Mouse (Mus musculus) kidney, postnatal 14 days (tissue): Measurements from ENCODE around the gene Nfkbib.

Experiments
- DNase-seq: peaks from one replicate; pipeline ENCODE4 v3.0.0; 2022; ENCODE audit warnings: mixed read lengths

Gene Nfkbib

DNA sequence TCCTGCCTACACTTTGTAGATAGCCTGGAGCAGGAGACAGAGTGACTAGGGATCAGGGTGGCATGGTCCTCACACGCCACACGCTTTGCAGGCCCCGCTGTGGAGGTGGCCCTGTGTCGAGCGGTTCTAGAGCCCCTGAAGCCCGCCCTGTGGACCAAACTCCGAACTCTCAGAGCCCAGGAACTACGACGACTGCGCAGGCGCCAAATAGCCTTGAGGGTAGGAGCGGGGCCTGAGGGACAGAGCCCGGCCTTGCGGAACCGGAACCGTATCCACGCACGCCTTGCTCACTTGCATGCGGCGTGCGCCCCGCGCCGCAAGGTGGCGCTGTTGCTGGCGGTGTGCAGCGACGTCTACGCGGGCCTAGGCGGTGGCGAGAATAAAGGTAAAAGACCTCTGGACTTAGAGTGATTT, 29.3 kb upstream of the Nfkbib start:
- peak; percentile 92 for DNase-seq

DNA sequence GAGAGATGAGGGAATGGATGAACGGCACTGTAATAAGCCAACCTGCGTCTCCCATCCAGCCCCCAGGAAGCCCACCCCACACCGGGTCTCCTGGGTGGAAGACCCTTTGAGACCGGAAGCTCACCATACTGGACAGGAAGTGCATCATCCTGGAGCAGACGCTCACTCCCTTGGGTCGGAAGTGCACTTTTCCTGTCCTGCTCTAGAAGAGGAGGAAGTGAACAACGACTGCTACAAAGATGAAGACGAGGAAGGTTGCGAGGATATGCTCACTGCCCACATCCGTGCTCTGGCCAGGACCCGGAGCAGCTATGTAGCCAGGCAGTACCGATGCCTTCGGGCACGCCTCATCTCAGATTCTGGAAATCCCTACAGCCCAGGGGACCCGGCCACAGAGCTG, 28.5 kb upstream of the Nfkbib start:
- peak; percentile 41 for DNase-seq

DNA sequence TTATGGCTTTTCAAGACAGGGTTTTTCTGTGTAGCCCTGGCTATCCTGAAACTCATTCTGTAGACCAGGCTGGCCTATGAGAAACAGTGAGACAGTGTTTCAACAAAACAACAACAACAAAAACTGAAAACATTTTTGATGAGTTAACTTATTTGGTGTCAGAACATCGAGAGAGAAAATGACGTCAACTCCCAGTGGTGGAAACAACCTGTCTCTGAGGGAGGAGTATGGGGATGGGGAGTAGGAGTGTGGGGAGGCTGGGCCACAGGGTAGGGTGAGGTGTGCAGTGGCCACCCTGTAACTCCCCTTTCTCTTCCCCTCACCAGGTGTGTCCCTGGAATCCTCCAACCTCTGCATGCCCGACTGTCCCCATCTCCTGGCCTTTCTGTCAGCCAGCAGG, 27.2 kb upstream of the Nfkbib start:
- DNase-seq, result no peak

DNA sequence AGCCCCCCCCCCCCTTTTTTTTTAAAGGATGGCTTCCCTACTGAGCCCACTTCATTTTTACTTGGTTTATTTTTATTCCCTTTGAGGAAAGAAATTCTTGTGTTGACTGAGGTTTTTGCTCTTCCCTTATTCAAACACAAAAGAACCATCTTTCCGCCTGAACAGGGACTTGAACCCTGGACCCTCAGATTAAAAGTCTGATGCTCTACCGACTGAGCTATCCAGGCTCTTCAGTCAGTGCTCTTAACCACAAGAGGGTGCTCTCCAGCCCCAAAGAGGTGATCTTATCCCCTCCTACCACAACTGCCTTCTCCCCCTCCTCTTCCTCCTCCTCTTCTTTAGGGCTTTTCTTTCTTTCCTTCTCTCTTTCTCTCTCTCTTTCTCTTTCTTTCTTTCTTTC, 26.5 kb upstream of the Nfkbib start:
- DNase-seq, result peak; percentile 58

DNA sequence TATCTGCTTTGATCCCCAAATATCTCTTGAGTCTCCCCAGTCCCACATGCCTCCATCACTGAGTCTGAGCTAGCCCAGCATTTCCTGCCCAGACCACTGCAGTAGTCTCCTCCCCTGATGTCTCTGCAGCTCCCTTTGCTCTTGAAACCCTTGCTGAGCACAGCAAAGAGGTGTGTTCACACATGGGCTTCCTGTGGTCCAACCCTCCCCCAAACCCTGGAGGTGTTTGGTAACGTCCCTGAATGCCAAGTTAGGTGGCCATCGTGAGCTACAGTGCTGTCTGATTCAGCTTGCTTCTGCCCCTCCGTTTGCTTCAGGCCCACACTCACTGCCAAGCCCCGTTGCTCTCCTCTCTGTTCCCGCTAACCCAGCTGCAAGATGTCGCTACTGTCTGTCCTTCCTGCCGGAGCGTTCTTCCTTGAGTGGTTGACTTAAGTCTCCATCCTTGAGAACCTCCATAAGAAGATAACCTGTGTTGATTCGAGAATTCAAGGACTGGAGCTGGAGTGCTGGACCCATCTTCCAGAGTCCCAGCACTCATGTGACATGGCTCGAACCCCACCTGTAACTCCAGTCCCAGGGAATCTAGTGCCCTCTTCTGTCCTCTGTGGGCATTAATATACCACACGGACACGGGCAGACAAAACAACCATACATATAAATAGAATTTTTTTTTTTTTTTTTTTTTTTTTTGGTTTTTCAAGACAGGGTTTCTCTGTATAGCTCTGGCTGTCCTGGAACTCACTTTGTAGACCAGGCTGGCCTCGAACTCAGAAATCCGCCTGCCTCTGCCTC, 25.3 kb upstream of the Nfkbib start:
- DNase-seq, result no peak

DNA sequence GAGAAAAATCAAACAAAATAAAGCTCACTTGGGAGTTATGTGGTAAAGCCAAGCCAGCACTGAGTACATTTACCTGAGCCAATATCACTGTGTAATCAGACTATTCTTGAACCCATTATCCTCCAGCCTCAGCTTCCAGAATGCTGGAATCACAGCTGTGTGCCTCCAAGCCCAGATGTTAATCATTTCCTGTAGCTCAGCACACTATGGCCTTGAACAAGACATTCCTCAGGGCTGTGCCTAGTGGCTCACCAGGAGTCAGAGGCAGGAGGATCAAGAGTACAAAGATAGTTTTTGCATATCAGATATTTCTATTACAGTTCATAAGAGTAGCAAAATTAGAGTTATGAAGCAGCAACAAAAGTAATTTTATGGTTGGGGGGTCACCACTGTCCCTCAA, 24.4 kb upstream of the Nfkbib start:
- DNase-seq, result no peak

DNA sequence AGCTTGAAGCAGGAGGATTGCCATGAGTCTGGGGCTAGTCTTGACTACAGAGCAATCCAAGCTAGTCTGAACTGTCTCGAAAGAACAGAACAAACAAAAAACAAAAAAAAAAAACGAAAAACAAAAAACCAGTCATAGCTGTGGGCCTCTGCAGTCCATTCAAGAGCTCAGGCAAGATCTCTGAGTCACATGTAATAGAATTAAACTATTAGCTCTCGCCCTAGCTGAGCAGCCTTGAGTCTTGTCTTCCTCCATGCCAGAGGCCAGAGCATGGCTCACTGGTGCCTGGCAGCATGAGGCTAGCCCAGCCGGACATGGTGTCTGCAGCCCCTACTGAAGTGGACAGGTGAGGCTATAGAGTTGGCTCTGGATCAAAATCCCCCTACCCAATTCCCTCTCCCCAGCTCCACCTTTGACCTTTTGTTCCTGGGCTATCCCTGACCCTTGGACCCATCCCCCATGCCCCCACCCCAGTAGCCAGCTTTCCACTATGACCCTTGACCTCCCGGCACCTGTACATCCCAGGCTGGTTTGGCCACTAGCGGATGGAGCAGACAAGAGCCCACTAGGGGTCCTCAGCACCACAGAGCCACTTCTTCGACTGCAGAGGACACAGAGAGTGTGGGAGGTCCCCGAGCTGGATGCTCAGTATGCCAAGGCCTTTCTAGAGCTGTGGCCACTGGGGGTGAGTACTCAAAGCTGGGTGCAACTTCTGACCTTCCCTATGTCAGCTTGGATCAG, 22.9 kb upstream of the Nfkbib start:
- DNase-seq, result peak; percentile 50

DNA sequence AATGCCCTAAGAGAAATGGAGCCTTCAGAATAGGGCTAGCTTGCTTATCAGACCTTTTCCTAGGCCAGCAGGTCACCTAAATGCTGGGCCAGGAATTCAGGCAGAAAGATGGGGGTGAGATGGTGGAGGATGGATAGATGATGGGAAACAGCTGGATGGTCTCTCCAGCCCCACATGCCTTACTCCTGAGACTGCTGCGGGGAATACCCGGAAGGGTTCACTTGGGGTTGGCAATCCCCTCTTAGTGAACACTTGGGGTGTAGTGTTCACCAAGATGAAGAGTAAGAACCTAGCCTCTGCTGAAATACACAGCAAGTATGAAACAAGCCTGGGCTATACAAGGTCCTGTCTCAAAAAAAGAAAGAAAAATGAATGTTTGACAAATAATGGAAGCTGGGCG, 21.9 kb upstream of the Nfkbib start:
- no peak for DNase-seq

DNA sequence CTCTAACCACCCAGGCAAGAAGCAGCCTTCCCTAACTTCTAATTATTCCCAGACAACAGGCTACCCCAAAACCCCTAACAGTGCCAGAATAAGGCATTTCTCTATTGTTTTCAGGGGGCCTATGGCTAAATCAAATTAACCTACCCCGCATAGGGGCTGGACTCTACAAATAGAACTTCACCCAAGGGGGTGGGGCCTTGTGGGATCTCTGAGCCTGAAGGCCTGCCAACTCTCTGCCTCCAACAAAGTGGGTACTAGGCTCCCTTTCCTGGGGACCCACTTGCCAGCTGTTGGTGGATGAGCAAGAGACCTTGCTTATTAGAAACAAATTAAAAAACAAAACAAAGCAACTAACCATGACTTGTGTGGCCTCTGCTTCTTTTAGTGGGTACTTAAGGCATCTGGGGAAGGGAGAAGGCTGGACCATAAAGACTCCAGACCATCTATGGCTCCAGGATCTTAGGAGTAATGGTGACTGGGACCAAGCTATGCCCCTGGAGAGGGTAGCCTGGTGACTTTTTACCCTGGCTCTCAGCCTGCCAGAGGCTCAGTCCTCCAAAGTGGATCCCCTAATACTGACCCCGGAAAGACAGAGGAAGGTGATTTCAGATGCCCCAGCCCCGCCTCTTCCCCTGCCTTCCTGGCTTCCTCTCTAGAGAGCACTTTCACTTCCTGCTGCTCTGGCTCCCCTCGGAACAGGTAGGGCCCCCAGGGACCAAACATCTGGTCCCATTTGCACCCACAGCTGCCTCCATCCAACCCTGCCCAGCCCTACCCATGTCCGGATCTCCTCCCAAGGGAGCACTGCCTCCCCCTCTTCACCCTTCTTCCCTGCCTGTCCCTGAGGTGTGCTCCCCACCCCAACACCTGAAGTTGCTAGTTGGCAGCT, 21.2 kb upstream of the Nfkbib start, which contains the start of gene Rinl:
Rinl (plus strand) TSS at position 663 of the 889 bp plus-strand sequence.
- no peak for DNase-seq

DNA sequence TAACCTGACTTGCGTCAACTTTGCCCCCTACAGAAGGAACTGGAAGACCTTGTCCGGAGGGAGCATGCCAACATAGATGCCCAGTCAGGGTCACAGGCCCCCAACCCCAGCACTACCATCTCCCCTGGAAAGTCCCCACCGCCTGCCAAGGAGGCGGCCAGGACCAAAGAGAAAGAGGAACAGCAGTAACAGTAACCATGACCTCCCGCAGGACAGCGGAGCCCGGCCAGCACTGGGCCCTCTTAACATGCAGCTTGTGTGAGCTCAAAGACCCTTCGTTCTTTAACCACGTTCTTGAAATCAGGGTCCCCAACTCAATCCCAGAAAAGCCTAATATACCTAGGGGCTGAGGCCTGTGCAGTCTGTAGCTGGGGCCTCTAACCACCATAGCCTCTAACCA, 20.6 kb upstream of the Nfkbib start:
- DNase-seq, result no peak

DNA sequence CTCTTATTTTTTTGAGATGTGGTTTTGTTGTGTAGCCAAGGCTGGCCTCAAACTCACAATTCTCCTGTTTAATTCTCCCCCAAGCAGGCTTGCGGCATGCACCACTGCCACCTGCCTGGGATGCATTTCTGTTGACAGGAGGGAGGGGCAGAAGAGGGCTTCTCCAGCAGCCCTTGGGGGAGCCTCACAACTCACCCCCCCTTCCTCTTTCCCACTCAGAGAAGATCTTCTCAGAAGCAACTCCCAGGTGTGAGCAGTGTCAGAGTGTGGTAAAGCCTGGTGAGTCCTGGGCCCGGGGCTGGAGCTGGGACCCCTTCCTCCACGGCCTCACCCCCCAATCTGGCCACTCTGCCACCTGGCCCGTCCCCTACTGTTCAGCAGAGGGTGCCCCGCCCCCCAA, 17.8 kb upstream of the Nfkbib start:
- no peak for DNase-seq

DNA sequence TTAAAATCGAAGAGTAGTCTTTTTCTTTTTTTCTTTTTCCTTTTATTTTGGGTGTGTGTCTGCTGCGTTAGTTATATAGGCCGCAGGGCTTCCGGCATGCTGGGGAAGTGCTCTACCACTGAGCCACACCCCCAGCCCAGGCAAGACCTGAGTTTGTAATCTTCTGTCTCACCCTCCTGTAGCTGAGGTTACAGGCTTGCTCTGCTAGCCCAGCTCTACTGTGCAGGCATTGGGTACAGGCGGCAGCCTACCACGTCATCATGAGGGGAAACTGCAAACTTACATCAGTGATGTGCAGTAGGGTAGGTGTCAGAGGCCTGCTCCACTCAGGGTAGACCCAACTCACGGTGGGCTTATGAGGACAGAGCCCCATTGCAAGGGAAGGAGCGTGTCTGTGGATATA, 13.9 kb upstream of the Nfkbib start:
- DNase-seq, result no peak

DNA sequence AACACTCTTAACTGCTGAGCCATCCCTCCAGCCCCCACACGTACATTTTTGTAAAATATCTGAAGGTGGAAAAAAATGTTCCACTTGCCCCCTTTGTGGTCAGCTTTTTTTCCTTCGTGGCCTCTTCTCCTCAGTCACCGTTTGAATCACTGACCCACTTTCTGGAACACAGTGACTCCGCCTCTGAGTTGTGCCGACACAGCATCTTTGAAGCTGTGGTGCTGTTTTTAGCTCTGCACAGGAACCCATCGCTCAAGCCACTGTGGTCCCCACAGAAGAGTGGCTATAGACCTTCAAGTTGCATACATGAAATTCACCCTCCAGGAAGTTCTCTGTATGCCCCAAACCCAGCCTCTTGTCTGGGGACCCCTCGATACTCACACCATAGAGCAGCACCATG, 13.5 kb upstream of the Nfkbib start:
- DNase-seq, result no peak

DNA sequence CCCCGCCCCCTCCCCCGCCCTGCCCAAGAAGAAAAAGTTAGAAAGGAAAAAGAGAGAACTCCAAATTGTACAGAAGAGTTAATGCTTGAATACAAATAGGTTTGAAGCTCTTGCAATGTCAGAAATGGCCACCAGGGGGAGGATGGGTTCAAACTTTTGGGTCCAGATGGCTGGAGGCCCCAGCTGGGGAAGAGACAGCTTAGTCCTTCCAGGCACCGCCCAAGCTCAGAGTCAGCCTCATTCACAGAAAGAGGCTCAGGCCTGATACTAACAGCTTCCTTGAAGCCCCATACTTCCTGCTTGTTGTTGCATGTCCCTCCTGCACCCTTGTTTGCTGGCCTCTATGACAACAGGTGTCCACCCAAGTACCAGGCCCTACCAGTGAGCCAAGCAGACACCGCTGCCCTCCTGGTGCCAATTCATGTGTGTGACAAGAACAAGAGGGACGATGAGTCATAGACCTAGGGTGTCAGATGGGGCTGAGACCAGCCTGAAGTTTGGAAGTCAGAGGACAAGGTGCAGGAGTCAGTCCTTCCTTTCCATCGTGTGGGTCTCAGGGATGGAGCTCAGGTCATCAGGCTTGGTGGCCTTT, 12.9 kb upstream of the Nfkbib start:
- DNase-seq, result peak; percentile 88

DNA sequence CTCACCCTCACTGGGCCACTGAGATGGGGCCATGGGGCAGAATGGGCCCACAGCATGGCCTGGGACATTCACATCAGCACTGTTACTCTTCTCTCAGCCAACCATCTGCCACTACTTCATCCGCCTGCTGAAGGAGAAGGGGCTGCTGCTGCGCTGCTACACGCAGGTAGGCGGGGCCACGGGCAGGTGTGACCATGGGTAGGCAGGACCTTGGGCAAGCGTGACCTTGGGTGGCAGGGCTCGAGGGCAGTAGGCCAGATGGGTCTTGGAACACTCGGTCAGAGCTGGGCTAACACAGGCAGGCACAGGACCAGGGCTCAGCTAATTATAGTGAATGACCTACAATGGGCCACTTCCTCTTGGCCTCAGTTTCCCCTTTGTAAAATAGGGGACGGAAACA, 11.5 kb upstream of the Nfkbib start:
- no peak for DNase-seq

DNA sequence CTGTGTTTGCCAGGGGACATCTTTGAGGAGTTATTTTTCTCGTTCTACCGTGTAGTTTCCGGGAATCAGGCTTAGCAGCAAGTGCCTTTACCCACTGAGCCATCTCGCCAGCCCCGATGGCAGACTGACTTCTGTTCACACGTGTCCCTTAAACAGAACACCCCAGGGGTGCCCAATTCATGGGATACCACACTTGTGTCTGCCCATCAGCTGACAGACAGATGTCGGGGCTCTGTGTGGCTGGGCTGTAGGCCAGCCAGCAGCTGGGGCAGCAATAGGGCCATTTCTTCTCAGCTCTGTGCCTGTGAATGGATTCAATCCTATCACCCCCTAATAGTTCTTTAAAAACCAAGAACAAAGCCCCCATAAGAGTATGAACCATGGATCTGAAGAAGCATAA, 7.8 kb upstream of the Nfkbib start:
- DNase-seq, result no peak

DNA sequence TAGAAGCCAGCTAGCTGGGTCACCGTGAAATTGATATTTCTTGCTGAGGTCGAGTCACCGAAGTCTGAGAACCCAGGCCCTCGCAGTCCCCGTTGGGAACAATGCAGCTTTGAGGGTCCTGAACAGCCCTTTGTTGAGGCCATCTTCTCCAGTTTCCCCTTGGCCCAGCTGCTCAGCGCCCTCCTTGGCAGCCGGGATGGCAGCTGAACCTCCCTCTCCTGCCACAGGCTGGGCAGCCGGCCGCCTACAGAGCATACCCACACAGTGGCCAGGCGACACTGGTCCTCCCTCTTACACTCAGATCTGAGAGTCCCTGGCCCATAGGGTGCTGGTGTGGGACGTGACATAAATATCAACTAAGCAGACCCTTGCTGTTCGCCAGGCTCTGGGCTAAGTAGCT, 6.9 kb upstream of the Nfkbib start:
- no peak for DNase-seq

DNA sequence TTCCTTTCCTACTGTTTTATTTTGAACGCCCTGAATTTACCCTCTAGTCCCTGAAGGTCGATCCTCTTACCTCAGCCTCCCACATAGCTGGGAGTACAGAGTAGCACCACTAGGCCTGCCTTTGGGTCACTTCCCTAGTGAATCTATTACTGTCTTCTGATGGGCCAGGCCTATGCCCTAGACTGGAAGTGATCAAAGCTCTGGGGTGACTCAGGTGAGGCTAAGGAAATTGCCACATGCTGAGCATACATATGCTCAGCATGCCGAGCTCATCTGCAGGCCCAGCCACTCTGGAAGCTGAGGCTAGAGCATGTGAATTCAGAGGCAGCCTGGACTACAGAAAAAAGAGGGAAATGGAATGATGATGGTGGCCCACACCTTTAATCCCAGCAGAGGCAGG, 5.9 kb upstream of the Nfkbib start:
- DNase-seq, result no peak

DNA sequence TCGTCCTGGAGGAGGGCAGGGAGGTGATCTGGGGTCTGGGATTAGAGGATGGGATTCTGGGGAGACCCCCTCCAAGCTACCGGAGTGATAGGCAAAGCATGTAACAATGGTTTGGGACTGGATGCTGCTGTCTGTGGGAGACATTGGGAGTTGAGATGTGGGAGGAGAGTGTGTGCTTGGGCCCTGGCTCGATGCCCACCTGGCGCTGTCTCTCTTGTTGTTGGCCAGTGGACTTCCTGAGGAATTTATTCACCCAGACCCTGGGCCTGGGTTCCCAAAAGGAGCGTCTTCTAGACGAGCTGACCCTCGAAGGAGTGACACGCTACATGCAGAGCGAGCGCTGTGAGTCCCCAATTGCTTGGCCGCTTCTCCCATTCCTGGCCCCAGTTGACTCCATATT, 4.6 kb upstream of the Nfkbib start:
- no peak for DNase-seq

DNA sequence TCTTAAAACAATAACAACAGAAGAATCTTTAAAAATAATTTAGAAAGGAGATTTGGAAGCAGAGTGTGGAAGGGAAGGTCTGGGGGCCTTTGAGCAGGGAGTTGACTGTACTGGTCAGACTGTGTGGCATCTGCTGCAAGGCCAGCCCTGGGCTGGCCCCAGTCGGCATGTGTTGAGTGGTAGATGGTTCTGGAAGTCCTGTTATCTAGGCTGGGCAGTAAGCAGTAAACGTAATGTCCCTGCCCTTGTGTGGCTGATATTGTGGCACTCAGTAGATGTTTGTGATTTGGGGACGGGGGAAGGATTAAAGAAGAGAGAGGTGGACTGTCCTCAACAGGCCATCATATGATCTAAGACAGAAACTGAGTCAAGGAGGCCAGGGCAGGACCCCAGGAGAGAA, 3.0 kb upstream of the Nfkbib start:
- no peak for DNase-seq

DNA sequence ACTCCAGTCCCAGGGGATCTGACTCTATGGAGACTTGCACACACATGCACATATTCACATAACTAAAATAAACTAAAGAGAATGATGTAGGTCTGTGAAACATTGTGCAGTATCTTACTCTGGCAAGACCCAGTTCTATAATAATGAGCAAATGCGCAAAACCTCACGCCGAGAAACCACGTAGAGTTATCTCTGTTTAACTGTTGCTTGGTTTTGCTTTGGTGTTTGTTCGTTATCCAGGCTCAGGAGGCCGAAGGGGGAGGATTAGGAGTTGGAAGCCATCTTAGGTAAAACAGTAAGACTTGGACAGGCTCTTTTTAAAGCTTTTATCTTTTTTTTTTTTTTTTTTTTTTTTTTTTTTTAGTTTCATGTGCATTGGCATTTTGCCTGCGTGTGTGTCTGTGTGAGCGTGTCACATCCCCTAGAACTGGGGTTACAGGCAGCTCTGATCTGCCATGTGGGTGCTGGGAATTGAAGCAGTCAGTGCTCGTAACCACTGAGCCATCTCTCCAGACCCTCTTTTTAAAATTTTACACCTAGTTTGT, 2.2 kb upstream of the Nfkbib start:
- DNase-seq, result no peak

DNA sequence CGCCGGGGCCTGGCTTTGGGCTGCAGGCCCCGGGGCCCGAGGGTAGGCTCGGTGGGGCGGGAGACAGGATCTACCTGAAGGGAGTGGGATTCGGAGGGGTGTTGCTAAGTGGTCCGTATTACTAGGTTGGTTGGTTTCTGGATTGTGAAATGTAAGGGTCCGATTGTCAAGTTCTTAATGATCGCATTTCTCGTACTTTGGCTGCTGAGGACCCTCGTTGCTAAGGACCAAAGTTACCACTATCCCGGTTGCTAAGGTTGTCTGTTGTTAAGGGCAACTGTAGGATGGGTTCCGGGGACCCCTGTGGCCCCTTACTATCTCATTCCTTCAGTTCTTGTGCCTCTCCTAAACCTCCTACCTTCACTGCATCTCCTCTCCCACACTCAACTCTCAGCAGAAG, 402 bp downstream of the Nfkbib start:
- no peak for DNase-seq
